Mouse (Mus musculus) hindbrain, embryonic 15.5 days (tissue): ENCODE measurements around the gene Ncln. TPM values are rescaled to one million over a fixed set of nuclear protein-coding genes. Genes with fewer than 3 reads are reported as not detected.

Experiments
- ATAC-seq: fragments of 200-750 bp; cut with Nextera tagmentation; 2 replicates; pipeline ENCODE4 v1.8.0; 2017; ENCODE audit warnings: low read depth, moderate number of reproducible peaks, moderate TSS enrichment; ENCODE audit not compliant: low FRiP score
- H3K27ac ChIP-seq: fragments of 300-500 bp; sonication (generic); replicated peaks from 2 replicates; pipeline ENCODE4 v1.5.1; 2015; ENCODE audit warnings: mild to moderate bottlenecking, inconsistent platforms
- H3K27me3 ChIP-seq: fragments of 300-500 bp; sonication (generic); 2 replicates; pipeline ENCODE4 v1.6.1; 2015; ENCODE audit warnings: control low read depth, inconsistent platforms
- H3K36me3 ChIP-seq: fragments of 300-500 bp; sonication (generic); 2 replicates; pipeline ENCODE4 v1.6.1; 2015; ENCODE audit warnings: control low read depth, inconsistent platforms
- H3K4me1 ChIP-seq: fragments of 300-500 bp; sonication (generic); replicated peaks from 2 replicates; pipeline ENCODE4 v1.6.1; 2015; ENCODE audit warnings: control low read depth, inconsistent platforms
- H3K4me2 ChIP-seq: fragments of 300-500 bp; sonication (generic); 2 replicates; pipeline ENCODE4 v1.6.1; 2015; ENCODE audit warnings: moderate library complexity, mild to moderate bottlenecking, inconsistent platforms
- H3K4me3 ChIP-seq: fragments of 300-500 bp; sonication (generic); 2 replicates; pipeline ENCODE4 v1.5.1; 2015; ENCODE audit warnings: mild to moderate bottlenecking, inconsistent platforms
- H3K9ac ChIP-seq: fragments of 300-500 bp; sonication (generic); 2 replicates; pipeline ENCODE4 v1.6.1; 2015; ENCODE audit warnings: inconsistent platforms
- H3K9me3 ChIP-seq: fragments of 300-500 bp; sonication (generic); 2 replicates; pipeline ENCODE4 v1.6.1; 2016; ENCODE audit warnings: control low read depth, inconsistent platforms
- WGBS: fragments of 180-500 bp; shearing (Covaris S2); methylation state at CpG from one replicate; pipeline ENCODE4 v1.1.7; 2015; 5-methylcytosine and 5-hydroxymethylcytosine counted together
- polyA plus RNA-seq: library from polyadenylated mRNA; unstranded; fragments of >200 nt; fragmentation: Nextera tagmentation; extraction: Ambion mirVana; gene quantifications from 2 replicates; pipeline ENCODE4 v1.2.1, GENCODE M21; 2015

Gene Ncln
- polyA plus RNA-seq, 1 experiment from 2014 or later, result 72.7 TPM

DNA sequence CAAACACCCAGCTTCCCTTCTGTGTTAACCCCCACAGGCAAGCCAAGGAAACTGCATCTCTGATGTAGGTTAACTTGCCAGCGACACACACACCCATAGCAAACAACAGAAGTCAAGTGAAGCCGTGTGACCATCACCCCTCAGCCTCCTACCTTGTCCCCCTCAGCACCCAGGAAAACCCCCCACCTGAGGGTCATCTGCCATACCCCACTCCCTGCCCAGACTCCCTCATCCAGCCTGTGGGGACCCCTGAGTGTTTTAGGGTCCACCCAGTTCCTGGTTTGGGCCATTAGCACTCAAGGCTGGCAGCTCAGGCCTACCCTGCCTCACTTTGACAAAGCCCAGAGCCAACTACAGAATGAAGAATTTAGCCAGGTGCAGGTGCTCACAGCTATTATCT lies 30.1 kb downstream of the Ncln start:
- no peak overlapping the region for H3K4me2 ChIP-seq
- WGBS, result 65% methylated on average over 2 of the region's 2 CpGs
- peaks cover 14% of the 10 kb centered on the region for H3K4me1 ChIP-seq
- H3K9ac ChIP-seq, result no peak overlapping the region
- no peak for ATAC-seq
- no peak overlapping the region for H3K27ac ChIP-seq
- peaks cover 33% of the 10 kb centered on the region for H3K27me3 ChIP-seq
- H3K4me3 ChIP-seq, result no peak overlapping the region
- no peaks in the 10 kb centered on the region for H3K9me3 ChIP-seq
- H3K36me3 ChIP-seq, result peaks cover 24% of the 10 kb centered on the region

DNA sequence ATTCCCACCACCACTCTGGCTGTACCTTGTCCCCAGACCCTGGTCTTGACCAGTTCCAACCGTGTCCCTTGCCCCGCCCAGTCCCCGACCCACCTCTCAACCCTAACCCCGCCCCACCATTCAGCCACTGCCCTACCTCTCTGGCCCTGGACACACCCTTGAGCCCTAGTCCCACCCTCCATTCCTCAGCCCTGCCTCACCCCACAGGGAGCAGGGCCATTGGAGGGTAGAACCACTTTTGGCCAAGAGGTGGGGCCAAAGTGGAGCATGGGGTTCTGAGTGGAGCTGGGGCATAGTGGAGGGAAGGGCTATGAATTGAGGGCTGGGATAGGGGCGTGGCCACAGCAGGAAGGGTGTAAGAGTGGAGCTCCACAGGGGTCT lies 30.9 kb downstream of the Ncln start:
- WGBS, result 11% methylated on average over 5 of the region's 5 CpGs
- peaks cover 33% of the 10 kb centered on the region for H3K27me3 ChIP-seq
- H3K27ac ChIP-seq, result no peak overlapping the region
- ATAC-seq, result no peak; the same call in 1 of the 2 replicates
- no peak overlapping the region for H3K4me2 ChIP-seq
- no peak overlapping the region for H3K4me3 ChIP-seq
- H3K4me1 ChIP-seq, result peaks cover 7% of the 10 kb centered on the region; the same call in 1 of the 2 replicates
- no peak overlapping the region for H3K9ac ChIP-seq
- no peaks in the 10 kb centered on the region for H3K9me3 ChIP-seq
- peaks cover 24% of the 10 kb centered on the region for H3K36me3 ChIP-seq

DNA sequence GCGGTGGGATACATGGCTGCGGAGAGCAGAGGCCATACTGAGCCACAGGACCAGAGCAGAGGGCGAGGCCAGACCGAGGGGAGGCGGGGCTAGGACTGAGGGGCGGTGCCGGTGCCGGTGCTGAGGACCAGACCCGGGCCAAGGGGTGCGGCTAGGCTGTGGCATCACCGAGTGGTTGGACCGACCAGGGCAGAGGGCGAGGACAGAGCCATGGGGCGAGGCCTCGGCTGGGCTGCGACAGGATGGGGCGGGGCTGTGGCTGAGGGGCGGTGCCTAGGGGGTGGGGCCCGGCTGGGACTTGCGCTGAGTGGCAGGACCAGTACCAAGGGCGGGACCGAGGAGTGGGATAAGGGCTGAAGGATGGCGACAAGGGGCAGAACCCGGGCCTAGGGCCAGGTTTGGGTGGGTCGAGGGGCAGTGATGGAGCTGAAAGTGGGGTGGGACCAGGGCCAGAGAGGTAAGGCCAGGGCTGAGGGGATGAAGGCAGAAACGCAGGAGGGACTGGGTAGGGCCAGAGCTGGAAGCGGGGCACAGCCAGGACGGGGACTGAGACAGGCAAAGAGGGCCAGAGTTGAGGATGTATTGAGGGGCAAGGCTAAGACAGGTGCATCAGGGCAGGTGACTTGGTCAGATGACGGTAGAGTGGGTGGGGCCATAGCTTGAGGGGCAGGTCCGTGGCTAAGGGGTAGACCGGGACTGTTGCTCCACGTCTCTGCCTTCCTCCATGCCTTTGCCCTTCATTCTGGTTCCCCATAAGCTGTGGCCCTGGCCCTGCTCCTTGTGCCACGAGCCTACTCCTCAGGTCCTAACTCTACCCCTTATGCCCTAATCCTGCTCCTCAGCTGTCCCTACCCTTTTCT lies 31.6 kb downstream of the Ncln start:
- peaks cover 7% of the 10 kb centered on the region; the same call in 1 of the 2 replicates for H3K4me1 ChIP-seq
- ATAC-seq, result peak; percentile 70
- H3K9ac ChIP-seq, result no peak overlapping the region
- H3K27ac ChIP-seq, result no peak overlapping the region
- peaks cover 33% of the 10 kb centered on the region for H3K27me3 ChIP-seq
- no peaks in the 10 kb centered on the region for H3K9me3 ChIP-seq
- H3K4me3 ChIP-seq, result peak overlapping the region; percentile 27
- H3K4me2 ChIP-seq, result peak overlapping the region; percentile 46
- WGBS, result 4% methylated on average over 33 of the region's 33 CpGs
- H3K36me3 ChIP-seq, result peaks cover 24% of the 10 kb centered on the region

DNA sequence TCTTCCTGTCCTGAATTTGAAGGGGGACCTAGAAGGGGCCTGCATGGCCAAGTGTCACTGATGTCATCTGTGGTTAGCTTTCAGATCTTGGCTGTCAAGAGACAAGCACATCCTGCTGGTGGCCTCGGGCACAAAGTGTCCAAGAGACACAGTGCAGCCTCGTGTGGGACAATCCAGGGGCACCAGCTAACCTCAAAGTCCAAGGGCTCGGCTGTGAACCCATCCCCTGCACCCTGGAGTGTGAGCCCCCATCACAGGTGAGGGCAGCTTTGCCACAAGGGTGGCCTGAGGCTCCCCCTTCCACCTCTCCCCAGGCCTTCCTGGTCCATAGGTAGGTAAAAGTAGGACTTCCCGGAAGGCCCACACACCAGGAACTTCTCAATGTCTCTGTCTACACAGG lies 32.7 kb downstream of the Ncln start:
- no peak overlapping the region for H3K4me2 ChIP-seq
- H3K9me3 ChIP-seq, result no peaks in the 10 kb centered on the region
- 74% methylated on average over 4 of the region's 4 CpGs for WGBS
- H3K9ac ChIP-seq, result no peak overlapping the region
- ATAC-seq, result no peak
- H3K27me3 ChIP-seq, result peaks cover 33% of the 10 kb centered on the region
- peaks cover 21% of the 10 kb centered on the region for H3K36me3 ChIP-seq
- peaks cover 7% of the 10 kb centered on the region; the same call in 1 of the 2 replicates for H3K4me1 ChIP-seq
- no peak overlapping the region for H3K4me3 ChIP-seq
- no peak overlapping the region for H3K27ac ChIP-seq

GRCm38 (mm10) chr10:81462917-81463316 lies 33.3 kb downstream of the Ncln start:
- no peak overlapping the region for H3K9ac ChIP-seq
- peaks cover 33% of the 10 kb centered on the region for H3K27me3 ChIP-seq
- H3K4me2 ChIP-seq, result no peak overlapping the region
- peaks cover 16% of the 10 kb centered on the region for H3K36me3 ChIP-seq
- no peak overlapping the region for H3K4me3 ChIP-seq
- 77% methylated on average over 7 of the region's 7 CpGs for WGBS
- H3K27ac ChIP-seq, result no peak overlapping the region
- ATAC-seq, result no peak
- H3K9me3 ChIP-seq, result no peaks in the 10 kb centered on the region
- peaks cover 7% of the 10 kb centered on the region; the same call in 1 of the 2 replicates for H3K4me1 ChIP-seq

GRCm38 (mm10) chr10:81462415-81462804 lies 33.8 kb downstream of the Ncln start:
- no peaks in the 10 kb centered on the region for H3K9me3 ChIP-seq
- no peak overlapping the region for H3K9ac ChIP-seq
- no peak overlapping the region for H3K4me3 ChIP-seq
- H3K36me3 ChIP-seq, result peaks cover 11% of the 10 kb centered on the region
- no peak overlapping the region for H3K27ac ChIP-seq
- H3K27me3 ChIP-seq, result peaks cover 33% of the 10 kb centered on the region
- no peak for ATAC-seq
- no peak overlapping the region for H3K4me2 ChIP-seq
- peaks cover 7% of the 10 kb centered on the region; the same call in 1 of the 2 replicates for H3K4me1 ChIP-seq
- WGBS, result 34% methylated on average over 7 of the region's 7 CpGs

DNA sequence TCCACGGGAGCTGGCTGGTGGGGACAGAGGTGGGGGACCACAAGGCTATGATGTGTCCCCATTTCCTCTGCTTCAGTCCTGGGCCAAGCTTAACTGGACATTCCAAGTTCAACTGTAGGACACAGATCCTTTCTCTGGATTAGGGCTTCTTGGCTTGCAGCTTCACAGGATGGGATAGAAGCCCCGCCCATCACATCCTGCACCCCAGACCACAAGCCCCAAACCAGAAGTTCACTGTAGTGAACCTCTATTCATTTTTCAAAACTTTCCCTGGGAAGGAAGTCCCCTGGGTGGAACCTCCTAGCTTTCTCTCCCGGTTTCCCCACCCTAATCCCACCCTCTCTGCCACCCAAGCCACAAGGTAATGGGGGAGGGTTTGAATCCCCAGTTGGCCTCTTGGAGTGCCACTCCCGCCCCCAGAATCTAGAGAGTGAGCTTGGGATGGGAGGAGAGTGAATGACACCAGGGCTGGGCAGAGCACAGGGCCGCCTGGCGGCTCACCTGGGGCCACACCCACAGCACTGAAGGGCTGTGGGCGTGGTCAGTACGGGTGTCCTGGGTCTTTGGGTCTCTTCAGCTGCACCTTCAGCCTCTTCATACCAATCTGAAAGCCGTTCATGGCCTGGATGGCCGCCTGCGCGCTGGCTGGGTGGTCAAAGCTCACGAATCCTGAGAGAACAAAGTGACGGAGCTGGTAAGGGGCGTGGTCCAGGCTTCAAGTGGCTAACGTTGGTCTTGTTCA lies 34.3 kb downstream of the Ncln start:
- Histone ChIP-seq H3K4me1 (peaks cover 7% of the 10 kb centered on the region; the same call in 1 of the 2 replicates), H3K4me2 (no peak overlapping the region), H3K27ac (no peak overlapping the region), H3K4me3 (no peak overlapping the region), H3K36me3 (peaks cover 9% of the 10 kb centered on the region), H3K9ac (no peak overlapping the region), H3K9me3 (no peaks in the 10 kb centered on the region), H3K27me3 (peaks cover 33% of the 10 kb centered on the region)
- WGBS, result 11% methylated on average over 16 of the region's 16 CpGs
- no peak for ATAC-seq

DNA sequence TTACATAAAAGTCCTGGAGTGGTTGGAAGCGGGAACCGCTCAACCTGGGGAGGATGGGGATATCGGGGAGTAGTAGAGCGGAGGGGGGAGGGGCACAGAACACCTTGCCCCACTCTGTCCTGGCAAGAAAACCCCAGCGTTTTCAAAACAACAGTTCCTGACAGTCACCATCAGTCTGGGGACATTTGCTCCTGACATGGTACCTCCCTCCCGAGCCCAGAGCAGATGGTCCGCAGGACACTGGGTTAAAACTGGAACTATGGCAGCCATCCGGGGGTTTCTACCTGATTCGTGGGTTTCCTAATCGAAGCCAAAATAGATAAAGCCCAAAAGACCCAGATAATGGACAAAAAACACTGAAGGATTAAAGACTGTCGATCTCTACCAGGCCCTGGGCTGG lies 35.2 kb downstream of the Ncln start:
- H3K27me3 ChIP-seq, result peaks cover 33% of the 10 kb centered on the region
- no peak overlapping the region for H3K27ac ChIP-seq
- H3K36me3 ChIP-seq, result peaks cover under 1% of the 10 kb centered on the region; the same call in 1 of the 2 replicates
- 50% methylated on average over 11 of the region's 11 CpGs for WGBS
- no peak for ATAC-seq
- H3K9ac ChIP-seq, result no peak overlapping the region
- no peak overlapping the region for H3K4me2 ChIP-seq
- H3K9me3 ChIP-seq, result no peaks in the 10 kb centered on the region
- peaks cover 7% of the 10 kb centered on the region; the same call in 1 of the 2 replicates for H3K4me1 ChIP-seq
- H3K4me3 ChIP-seq, result no peak overlapping the region

DNA sequence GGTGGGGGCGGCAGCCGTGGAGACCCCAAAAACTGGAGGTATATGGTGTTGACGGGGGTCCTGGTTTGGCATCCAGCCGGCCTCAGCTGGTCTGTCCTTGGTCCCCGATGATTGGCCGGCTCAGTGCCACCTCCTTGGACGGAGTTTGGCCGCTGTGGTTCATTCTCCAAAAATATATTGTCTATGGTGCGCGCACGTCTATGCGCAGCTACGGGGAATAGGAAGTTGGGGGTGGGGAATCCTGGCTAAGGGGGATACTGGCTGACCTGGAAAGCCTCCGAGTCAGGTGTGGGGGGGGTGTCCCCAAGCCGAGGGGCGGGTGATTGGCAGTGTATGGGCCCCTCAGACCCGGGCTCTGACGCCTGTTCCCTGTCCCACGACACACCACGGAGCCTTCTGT lies 35.7 kb downstream of the Ncln start:
- WGBS, result 28% methylated on average over 20 of the region's 20 CpGs
- peaks cover 35% of the 10 kb centered on the region for H3K27me3 ChIP-seq

DNA sequence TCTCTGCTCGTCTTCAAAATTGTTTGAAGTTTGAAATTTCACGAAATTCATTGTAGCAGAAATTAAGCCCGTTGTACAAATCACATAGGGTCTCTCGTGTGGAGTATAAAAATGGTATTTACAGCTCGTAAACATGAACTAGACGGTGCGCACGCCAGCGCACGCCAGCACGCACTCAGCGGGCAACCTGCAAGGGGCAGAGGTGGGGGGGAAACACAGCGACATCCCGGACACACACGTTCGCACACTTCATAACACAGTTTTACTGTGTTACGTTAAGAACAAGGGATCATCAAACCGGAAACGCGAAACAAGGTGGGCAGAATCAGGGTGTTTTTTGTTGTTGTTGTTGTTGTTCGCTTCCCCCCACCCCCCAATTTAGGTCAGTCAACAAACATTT lies 36.8 kb downstream of the Ncln start:
- H3K4me3 ChIP-seq, result no peak overlapping the region
- peaks cover 4% of the 10 kb centered on the region; the same call in 1 of the 2 replicates for H3K4me1 ChIP-seq
- H3K27ac ChIP-seq, result no peak overlapping the region
- H3K9ac ChIP-seq, result no peak overlapping the region
- H3K27me3 ChIP-seq, result peaks cover 41% of the 10 kb centered on the region
- no peaks in the 10 kb centered on the region for H3K36me3 ChIP-seq
- H3K9me3 ChIP-seq, result no peaks in the 10 kb centered on the region
- ATAC-seq, result no peak
- H3K4me2 ChIP-seq, result no peak overlapping the region
- 73% methylated on average over 21 of the region's 21 CpGs for WGBS

More for the DNA sequence above, 35.7 kb downstream of the Ncln start:
- Histone ChIP-seq H3K9ac (no peak overlapping the region), H3K27ac (no peak overlapping the region), H3K4me2 (no peak overlapping the region), H3K4me3 (no peak overlapping the region), H3K4me1 (peaks cover 7% of the 10 kb centered on the region; the same call in 1 of the 2 replicates), H3K36me3 (no peaks in the 10 kb centered on the region), H3K9me3 (no peaks in the 10 kb centered on the region)
- no peak for ATAC-seq

- Histone ChIP-seq H3K4me2 (no peak overlapping the region), H3K9me3 (no peaks in the 10 kb centered on the region), H3K4me3 (no peak overlapping the region), H3K9ac (no peak overlapping the region), H3K27ac (no peak overlapping the region), H3K36me3 (no peaks in the 10 kb centered on the region), H3K27me3 (peaks cover 43% of the 10 kb centered on the region), H3K4me1 (no peaks in the 10 kb centered on the region)
- 82% methylated on average over 6 of the region's 6 CpGs for WGBS
- ATAC-seq, result no peak
These were observed 37.9 kb downstream of the Ncln start for GRCm38 (mm10) chr10:81458267-81458666.

GRCm38 (mm10) chr10:81457624-81458023 lies 38.6 kb downstream of the Ncln start:
- peaks cover 42% of the 10 kb centered on the region for H3K27me3 ChIP-seq
- WGBS, result 81% methylated on average over 8 of the region's 8 CpGs
- H3K36me3 ChIP-seq, result no peaks in the 10 kb centered on the region
- no peak overlapping the region for H3K4me2 ChIP-seq
- H3K9me3 ChIP-seq, result no peaks in the 10 kb centered on the region
- H3K9ac ChIP-seq, result no peak overlapping the region
- no peak overlapping the region for H3K27ac ChIP-seq
- no peaks in the 10 kb centered on the region for H3K4me1 ChIP-seq
- no peak for ATAC-seq
- H3K4me3 ChIP-seq, result no peak overlapping the region
